Mouse (Mus musculus): ENCODE data around the gene Ppip5k1.
"Not testable (repeated sequence)": the region's sequence is repeated elsewhere in the genome, so short reads cannot be mapped to it uniquely, and the experiment has no call there.

The Ppip5k1 gene

DNA sequence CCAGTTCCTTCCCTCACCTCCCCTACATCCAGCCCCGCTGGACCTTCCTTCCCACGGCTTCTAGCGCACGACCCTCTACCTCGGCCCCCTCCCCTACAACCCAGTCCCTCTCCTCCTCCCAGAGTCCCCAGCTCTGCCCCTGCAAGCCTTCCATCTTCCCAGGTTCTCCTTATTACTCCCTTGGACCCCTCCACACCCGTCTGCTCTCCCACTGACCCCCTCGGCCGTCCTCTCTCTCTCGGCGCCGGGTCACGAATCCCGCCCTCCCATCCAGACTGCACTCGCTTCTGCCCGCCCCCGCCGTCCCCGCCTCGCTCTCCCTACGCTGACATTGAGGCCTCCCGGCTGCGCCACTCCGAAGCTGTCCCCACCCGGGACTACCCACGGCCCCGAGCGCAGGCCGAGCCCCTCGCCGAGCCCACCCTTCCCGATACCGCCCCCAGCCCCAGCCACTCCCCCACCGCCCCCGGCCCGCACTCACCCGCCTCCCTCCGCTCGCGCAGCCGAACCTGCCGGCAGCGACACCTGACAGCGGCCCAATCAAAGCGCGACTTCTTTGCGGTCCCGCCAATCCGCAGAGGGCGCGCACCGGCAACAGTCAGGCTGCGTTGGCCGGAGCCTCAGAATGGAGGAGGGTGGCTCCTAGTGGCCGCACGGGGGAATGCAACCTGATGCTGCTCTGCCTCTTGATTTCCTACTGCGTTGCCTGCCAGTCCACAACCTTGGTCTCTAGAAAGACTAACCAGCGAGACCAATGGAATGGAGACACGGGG, at the start of gene Ppip5k1:
Ppip5k1 (minus strand) TSS at position 577 of the 773 bp plus-strand sequence.
- peak; percentile 98 for DNase-seq (ENCODE audit: low spot score)

GRCm38 (mm10) chr2:121403296-121403695, 48.1 kb upstream of the Ppip5k1 start:
- DNase-seq (ENCODE audit: low spot score), result no peak

DNA sequence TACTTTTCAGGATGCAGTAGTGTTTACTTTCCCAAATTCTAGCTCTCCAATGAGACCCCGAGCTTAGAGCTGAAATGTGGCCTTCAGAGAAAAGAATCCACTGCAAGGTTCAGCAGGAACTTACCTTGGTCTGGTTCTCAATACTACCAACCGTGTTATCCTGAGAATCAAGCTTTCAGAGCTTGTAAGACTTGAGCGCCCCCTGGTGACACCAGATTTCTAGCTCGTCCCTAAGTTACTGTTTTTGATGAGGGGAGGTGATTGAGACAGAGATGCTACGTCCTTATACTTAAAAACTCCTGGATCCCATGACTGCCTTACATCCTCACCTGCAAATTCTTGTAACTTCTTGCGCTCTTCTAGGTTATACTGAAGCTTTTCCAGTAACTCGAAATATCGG, 41.4 kb upstream of the Ppip5k1 start:
- DNase-seq (ENCODE audit: low spot score), result peak; percentile 96

DNA sequence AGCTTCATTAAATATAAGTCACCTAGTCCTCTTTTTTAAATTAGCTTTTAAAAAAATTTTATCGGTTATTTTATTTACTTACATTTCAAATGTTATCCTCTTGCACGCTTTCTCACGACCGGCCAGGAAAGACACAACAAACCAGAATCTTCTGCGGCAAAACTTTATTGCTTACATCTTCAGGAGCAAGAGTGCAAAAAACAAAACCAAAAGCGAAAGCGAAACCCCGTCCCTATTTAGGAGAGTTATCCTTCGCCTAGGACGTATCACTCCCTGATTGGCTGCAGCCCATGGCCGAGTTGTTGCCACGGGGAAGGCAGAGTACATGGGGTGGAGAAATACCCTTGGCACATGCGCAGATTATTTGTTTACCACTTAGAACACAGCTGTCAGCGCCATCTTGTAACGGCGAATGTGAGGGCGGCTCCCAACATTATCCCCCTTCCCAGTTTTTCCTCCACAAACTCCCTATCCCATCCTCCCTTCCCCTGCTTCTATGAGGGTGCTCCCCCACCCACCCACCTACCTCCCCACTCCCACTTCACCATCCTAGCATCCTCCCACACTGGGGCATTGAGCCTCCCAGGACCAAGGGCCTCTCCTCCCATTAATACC, 31.9 kb upstream of the Ppip5k1 start, which contains the start of gene Strc:
Strc (minus strand) TSS at position 208 of the 615 bp plus-strand sequence.
- not testable (repeated sequence) for DNase-seq (ENCODE audit: low spot score)

DNA sequence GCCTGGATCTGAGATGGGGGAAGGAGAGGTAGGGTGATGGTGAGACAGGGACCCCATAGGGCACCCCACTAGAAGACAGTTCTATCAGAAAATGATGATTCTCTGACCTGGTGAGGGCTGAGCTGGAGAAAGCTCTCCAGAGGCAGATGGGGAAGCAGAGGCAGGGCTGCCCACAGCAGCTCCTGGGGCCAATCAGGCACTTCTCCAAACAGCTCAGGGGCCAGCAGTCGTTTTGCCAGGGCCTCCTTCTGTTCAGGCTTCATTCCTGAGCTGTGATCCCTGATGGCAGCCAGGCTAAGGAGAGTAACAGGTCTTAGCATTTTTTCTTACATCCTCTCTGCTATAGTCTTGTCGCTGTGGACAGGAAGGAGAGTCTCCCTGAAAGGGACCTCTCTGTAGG, 19.6 kb upstream of the Ppip5k1 start:
- DNase-seq (ENCODE audit: low spot score), result no peak

DNA sequence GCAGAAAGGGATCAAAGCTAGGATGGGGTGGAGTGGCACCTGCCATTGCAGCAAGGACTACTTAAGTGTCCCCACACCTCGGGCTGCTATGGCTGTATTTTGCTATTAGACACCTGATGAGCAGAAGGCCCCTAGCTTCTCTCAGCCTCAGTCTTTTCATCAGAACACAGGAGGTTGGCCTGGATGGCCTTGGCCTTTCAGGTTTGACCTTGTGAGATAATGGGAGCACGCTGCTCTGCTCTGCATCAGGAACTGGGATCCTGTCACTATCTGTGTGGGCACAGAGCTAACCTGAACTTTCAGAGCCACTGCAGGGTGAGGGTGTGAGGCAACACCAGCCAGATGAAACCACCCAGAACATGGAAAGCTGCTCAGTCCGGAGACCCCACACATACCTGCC, 17.1 kb upstream of the Ppip5k1 start:
- no peak for DNase-seq (ENCODE audit: low spot score)

DNA sequence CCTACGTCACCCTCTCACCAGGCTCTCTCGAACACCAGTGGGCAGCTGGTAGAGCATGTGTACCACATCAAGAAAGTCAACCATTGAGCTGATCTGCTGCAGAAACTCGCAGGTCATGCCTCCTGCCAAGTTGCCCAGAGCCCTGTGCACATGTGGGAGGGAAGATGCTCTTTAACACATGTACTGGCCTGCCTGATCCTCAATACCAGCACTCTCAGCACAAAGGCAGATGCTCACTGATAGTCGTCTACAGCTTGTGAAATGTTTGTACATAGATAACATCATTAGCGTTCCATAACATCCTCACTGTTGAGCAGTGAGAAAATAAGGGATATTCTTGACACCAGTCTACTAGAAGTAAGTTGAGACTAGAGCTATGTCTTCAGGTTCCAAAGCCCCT, 15.7 kb upstream of the Ppip5k1 start:
- no peak for DNase-seq (ENCODE audit: low spot score)

DNA sequence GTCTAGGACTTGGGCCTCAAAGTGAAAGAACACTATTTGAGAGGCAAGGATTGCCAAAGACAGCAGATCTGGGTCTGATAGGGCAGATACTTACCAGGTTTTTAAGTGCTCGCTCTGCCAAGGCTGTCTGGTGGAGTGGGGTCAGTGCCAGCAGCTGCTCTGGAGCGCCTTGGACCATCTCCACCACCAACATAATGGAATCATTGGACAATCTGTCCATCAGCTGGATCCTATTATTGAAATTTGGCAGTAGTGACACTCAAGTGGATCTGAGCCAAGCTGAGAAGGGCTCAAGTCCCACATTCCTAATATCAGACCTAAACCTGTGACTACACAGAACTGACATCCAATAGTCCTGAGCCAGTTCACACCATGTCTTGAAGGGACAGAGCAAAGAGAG, 13.6 kb upstream of the Ppip5k1 start:
- no peak for DNase-seq (ENCODE audit: low spot score)

DNA sequence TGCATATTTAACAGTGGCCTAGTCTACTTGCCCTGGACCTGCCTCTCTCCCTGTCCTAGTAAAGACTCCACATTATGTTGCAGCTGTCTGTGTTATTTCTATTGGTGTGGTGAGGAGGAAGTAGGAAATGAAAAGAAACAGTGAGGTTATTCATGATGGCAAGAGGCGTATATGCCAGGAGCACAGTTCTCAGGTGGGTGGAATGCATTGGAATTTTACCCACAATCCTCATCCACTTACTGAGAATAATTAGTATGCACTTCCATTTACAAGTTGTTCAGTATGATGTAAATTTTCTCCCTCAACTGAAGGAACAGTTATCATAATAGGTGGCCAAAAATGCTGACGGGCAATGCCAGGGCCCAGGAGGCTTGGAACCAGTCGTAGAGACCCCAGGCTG, 8.5 kb upstream of the Ppip5k1 start:
- DNase-seq (ENCODE audit: low spot score), result no peak

DNA sequence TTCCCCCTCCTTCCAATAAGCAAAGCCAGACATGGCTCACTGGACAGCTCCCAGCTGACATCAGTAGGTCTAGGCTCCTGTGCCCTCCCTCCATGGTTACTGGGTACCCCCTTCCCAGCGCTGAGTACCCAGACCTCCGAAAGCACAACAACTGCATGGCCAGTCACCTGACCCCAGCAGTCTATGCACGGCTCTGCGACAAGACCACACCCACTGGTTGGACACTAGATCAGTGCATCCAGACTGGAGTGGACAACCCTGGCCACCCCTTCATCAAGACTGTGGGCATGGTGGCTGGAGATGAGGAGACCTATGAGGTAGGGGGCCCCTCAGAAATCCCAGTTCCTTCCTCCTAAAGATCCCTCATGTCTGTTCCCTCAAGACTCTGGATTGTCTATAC, 4.3 kb upstream of the Ppip5k1 start:
- DNase-seq (ENCODE audit: low spot score), result no peak

GRCm38 (mm10) chr2:121358381-121358780, 3.2 kb upstream of the Ppip5k1 start:
- DNase-seq (ENCODE audit: low spot score), result peak; percentile 59

GRCm38 (mm10) chr2:121357961-121358360, 2.8 kb upstream of the Ppip5k1 start:
- no peak for DNase-seq (ENCODE audit: low spot score)

DNA sequence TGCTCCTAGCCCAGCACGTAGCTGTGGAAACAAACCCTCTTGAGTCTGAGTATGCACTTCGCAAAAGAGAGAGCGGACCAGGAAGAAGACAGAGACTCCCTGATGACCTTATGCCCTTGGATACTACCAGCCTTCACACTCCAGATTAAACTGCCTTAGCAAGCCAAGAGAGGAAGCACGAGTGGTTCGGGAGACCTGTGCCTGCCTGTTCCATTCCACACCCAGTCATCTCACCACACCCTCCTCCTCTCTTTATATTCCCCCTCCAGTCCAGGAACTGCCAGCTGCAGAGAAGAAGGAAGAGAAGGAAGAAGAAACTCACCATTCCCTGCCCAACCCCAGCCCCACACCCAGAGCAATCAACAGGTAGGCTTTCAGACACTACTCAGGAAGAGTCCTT, 2.3 kb upstream of the Ppip5k1 start, which contains the start of gene Ckmt1:
Ckmt1 (plus strand) TSS at position 221 of the 400 bp plus-strand sequence.
- no peak for DNase-seq (ENCODE audit: low spot score)

DNA sequence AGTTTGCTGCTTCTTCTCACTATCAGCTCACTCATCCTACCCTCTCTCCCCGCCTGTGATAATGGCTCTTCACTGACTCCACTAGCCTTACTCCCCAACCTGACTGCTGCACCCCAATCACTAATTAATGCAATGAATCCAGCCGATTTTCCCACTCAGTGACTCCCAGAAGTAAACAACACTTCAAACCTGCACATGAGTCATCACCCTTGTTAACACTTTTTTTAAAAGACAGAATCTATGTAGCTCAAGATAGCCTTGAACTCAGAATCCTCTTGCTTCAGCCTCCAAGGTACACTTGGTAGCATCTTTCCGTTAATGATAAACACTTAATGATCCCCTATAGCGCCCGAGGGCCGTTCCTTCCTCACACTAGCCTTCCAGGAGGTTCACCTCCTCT, 818 bp downstream of the Ppip5k1 start:
- DNase-seq (ENCODE audit: low spot score), result no peak

DNA sequence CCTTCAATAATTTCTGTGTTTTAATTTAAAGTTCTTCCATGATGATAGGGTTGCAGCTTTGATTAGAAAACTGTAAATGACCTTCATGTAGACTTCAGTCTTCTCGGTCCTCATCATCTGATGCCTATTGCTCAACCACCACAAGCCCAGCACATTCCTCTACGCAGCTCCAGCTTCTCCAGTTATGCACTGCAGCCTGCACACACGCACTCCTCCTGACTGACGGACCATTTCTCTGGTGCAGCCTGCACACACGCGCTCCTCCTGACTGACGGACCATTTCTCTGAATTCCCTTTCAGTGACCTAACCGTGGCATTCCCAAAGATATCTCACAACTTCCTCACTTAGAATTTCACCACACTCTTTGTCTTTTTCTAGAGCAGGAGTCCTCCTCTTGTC, 2.0 kb downstream of the Ppip5k1 start:
- DNase-seq (ENCODE audit: low spot score), result no peak

DNA sequence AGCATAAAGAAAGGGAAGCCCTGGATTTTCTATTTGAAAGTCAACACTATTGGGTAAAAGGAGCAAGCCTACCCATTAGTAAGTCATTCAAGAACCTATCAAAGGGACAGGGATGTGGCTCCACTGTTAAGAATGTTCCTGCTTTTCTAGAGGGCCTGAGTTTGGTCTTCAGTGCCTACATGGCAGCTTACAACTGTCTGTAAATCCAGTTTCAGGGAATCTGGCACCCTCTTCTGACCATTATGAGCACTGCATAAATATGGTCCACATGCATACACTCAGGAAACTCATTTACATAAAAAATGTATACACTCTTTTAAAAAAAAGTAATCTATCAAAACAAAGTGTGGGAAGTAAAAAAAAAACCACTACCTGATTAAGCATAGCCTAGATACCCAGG, 16.1 kb downstream of the Ppip5k1 start:
- DNase-seq (ENCODE audit: low spot score), result peak; percentile 27

DNA sequence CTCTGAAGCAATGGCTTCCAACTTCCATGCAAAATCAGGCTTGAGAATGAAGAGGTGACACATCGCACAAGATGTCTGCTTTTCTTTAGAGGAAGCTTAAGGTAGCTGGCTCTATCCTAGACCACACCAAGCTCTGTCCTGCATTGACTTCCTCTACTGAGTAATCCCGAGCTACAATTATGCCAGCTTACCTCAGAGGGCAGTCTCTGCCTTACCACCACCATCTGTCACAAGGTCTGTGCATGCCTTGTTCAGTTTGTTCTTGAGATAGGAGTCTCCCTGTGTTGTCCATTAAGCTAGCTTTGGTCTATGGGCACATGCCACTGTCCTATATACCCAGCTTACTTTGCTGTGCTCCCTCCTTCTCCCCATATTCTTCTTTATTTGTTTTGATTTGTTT, 25.7 kb downstream of the Ppip5k1 start:
- DNase-seq (ENCODE audit: low spot score), result no peak

DNA sequence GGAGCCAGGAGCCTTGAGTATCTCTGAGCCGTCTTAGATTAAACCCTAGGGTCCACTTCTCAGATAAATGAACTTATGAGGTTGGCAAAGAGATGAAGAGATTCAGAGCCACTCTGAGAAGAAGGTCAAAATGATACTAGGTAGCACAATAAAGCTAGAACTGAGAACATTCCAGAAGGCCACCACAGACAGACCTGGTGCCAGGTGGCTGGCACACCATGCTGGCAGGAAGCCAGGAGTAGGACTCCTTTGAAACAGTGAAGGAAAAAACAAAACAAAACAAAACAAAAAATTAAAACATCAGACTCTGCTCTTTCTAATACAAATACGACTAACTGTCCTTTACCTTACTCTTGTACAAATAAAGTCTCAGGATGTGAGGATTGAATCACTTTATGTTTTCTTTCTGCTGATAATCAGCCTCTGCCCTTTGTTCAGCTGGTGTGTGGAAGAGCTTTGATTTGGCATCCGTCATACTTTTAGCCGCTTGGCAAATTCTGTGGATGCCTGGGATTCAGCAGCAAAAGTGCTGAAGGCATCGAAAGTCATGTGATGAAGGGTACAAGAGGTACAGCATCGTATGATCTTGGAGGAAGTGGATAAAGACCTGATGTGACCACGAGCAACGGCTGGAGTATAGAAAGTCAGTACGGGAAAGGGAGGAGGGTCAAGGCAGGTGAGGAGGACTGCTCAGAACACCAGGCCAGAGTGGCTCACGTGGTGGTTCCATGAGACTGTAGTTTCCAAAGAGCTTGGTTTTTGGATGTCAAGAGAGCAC, 31.3 kb downstream of the Ppip5k1 start:
- DNase-seq (ENCODE audit: low spot score), result no peak

DNA sequence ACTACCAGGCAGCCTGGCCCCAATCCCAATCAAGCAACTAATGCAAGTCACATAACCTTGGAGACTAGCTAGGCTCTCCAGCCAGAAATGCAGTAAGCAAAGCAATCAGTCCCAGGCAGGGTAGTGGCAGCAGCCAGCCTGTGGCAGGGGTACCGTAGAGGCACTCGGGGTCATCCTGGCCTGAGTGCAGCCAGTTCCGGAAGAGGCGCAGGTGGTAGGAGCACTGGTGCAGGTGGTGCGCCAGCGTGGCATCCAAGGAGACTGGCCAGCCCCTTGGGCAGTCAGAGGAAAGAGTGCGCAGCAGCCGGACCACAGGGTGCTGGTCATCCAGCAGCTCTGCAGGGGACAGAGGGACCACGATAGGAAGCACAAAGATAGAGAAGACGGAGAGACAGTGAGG, 32.2 kb downstream of the Ppip5k1 start:
- no peak for DNase-seq (ENCODE audit: low spot score)

GRCm38 (mm10) chr2:121316278-121316677, 38.9 kb downstream of the Ppip5k1 start:
- DNase-seq (ENCODE audit: low spot score), result no peak

GRCm38 (mm10) chr2:121308997-121309416, 46.2 kb downstream of the Ppip5k1 start:
- no peak for DNase-seq (ENCODE audit: low spot score)

DNA sequence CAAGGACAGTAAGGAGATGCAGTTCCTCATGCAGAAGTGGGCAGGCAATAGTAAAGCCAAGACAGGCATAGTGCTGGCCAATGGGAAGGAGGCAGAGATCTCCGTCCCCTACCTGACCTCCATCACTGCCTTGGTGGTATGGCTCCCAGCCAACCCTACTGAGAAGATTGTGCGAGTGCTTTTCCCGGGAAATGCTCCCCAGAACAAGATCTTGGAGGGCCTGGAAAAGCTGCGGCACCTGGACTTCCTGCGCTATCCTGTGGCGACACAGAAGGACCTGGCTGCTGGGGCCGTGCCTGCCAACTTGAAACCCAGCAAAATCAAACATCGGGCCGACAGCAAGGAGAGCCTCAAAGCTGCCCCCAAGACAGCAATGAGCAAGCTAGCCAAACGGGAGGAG, 55.2 kb downstream of the Ppip5k1 start:
- no peak for DNase-seq (ENCODE audit: low spot score)

DNA sequence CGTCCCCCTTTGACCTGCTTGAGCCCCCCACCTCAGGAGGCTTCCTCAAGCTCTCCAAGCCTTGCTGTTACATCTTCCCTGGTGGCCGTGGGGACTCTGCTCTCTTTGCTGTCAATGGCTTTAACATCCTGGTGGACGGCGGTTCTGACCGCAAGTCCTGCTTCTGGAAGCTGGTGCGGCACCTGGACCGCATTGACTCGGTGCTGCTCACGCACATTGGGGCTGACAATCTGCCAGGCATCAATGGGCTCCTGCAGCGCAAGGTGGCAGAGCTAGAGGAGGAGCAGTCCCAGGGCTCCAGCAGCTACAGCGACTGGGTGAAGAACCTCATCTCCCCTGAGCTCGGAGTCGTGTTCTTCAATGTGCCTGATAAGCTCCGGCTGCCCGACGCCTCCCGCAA, 55.7 kb downstream of the Ppip5k1 start:
- no peak for DNase-seq (ENCODE audit: low spot score)
